Mouse (Mus musculus): ENCODE measurements at regions not wholly inside any gene's neighbourhood (a gene's known extent, or its start where the extent isn't known, plus 50 kb on each side); places are given as distances from the start of the nearest gene placed in this dataset.

DNA sequence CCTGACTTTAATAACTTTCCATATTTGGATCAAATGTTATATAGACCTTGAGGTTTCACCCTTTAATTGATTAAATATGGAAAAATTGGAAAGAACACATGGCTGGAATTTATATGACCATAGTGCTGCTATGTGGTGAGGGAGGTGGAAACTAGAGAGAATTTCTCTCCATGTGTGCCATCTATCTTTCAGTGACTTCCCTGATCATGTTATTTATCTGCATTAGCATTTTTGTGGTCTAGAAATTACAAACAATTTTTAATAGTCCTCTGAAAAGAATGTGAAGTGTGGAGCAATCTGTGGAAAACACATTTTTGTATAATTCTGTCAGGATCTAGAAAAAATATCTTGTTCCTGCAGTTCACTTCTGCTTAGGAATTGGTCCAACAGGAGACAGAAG is 152.2 kb upstream of the Thbs1 start:
- TF ChIP-seq POLR2A (IDR thresholded peaks at IDR 0.05; ENCODE audit: insufficient read depth, low read depth, low read length) (no peak), CTCF (IDR thresholded peaks at IDR 0.05) (no peak)
